Mouse (Mus musculus): ENCODE results near the gene Rbp7.
A peak's percentile ranks its signal among the peaks of the same experiment; 100 is the strongest.
"Not testable (repeated sequence)": the region's sequence is repeated elsewhere in the genome, so short reads cannot be mapped to it uniquely, and the experiment has no call there.

Gene Rbp7

GRCm38 (mm10) chr4:149457163-149457562 is 2.4 kb upstream of the Rbp7 start:
- DNase-seq (ENCODE audit: low read depth): not testable (repeated sequence)

- no peak for DNase-seq (ENCODE audit: low read depth)
Measured at GRCm38 (mm10) chr4:149454263-149454662, 515 bp downstream of the Rbp7 start.

- DNase-seq (ENCODE audit: low read depth): no peak
Measured at GRCm38 (mm10) chr4:149453656-149454055, 1.1 kb downstream of the Rbp7 start.

- no peak for DNase-seq (ENCODE audit: low read depth)
Measured at GRCm38 (mm10) chr4:149450636-149451035, 4.1 kb downstream of the Rbp7 start.

- no peak for DNase-seq (ENCODE audit: low read depth)
Measured at GRCm38 (mm10) chr4:149446309-149446708, 8.5 kb downstream of the Rbp7 start.

GRCm38 (mm10) chr4:149445868-149446267 is 8.9 kb downstream of the Rbp7 start:
- DNase-seq (ENCODE audit: low read depth): no peak

GRCm38 (mm10) chr4:149444964-149445701 is 9.6 kb downstream of the Rbp7 start:
- DNase-seq (ENCODE audit: low read depth): peak; percentile 89

GRCm38 (mm10) chr4:149444465-149444864 is 10.3 kb downstream of the Rbp7 start:
- DNase-seq (ENCODE audit: low read depth): no peak

GRCm38 (mm10) chr4:149442436-149442835 is 12.3 kb downstream of the Rbp7 start:
- DNase-seq (ENCODE audit: low read depth): no peak

GRCm38 (mm10) chr4:149440576-149440975 is 14.2 kb downstream of the Rbp7 start:
- no peak for DNase-seq (ENCODE audit: low read depth)

- DNase-seq (ENCODE audit: low read depth): not testable (repeated sequence)
Measured at GRCm38 (mm10) chr4:149431887-149432286, 22.9 kb downstream of the Rbp7 start.

GRCm38 (mm10) chr4:149429592-149429991 is 25.2 kb downstream of the Rbp7 start:
- no peak for DNase-seq (ENCODE audit: low read depth)

GRCm38 (mm10) chr4:149426325-149427199 is 28.2 kb downstream of the Rbp7 start, which contains the start of gene Ube4b:
Gene Ube4b (minus strand): TSS chr4:149426749.
- peak; percentile 87 for DNase-seq (ENCODE audit: low read depth)

- DNase-seq (ENCODE audit: low read depth): no peak
Measured at GRCm38 (mm10) chr4:149425801-149426292, 28.9 kb downstream of the Rbp7 start.

GRCm38 (mm10) chr4:149424755-149425154 is 30.0 kb downstream of the Rbp7 start:
- DNase-seq (ENCODE audit: low read depth): no peak

- DNase-seq (ENCODE audit: low read depth): no peak
Measured at GRCm38 (mm10) chr4:149417854-149418365, 36.9 kb downstream of the Rbp7 start.

GRCm38 (mm10) chr4:149416986-149417385 is 37.8 kb downstream of the Rbp7 start:
- DNase-seq (ENCODE audit: low read depth): no peak

- no peak for DNase-seq (ENCODE audit: low read depth)
Measured at GRCm38 (mm10) chr4:149416417-149416816, 38.4 kb downstream of the Rbp7 start.

GRCm38 (mm10) chr4:149415651-149416169 is 39.1 kb downstream of the Rbp7 start:
- no peak for DNase-seq (ENCODE audit: low read depth)

- DNase-seq (ENCODE audit: low read depth): no peak
Measured at GRCm38 (mm10) chr4:149414259-149414658, 40.5 kb downstream of the Rbp7 start.

- no peak for DNase-seq (ENCODE audit: low read depth)
Measured at GRCm38 (mm10) chr4:149409759-149410158, 45.0 kb downstream of the Rbp7 start.

GRCm38 (mm10) chr4:149408331-149408730 is 46.4 kb downstream of the Rbp7 start:
- peak; percentile 62 for DNase-seq (ENCODE audit: low read depth)
